Mouse (Mus musculus) MEL (cell line): Measurements from ENCODE around the gene Gga3.

Experiments used
- BHLHE40 ChIP-seq: IDR thresholded peaks from 2 replicates; pipeline ENCODE4 v1.6.1; 2012; ENCODE audit warnings: low read depth, mild to moderate bottlenecking, inconsistent platforms, low read length, improper control_type of control experiment, borderline replicate concordance
- CTCF ChIP-seq, 3 experiments: IDR thresholded peaks in 2 of 3; conservative IDR thresholded peaks in 1 of 3; 2 replicates each; pipeline ENCODE4 v1.5.1; 2011 to 2012; ENCODE audit warnings: low read length in 3 of 3, low read depth in 2 of 3, mild to moderate bottlenecking in 2 of 3, improper control_type of control experiment in 1 of 3, inconsistent platforms in 1 of 3, mixed read lengths in 1 of 3, moderate library complexity in 1 of 3; ENCODE audit not compliant: control insufficient read depth in 1 of 3, insufficient read depth in 1 of 3, poor library complexity in 1 of 3, severe bottlenecking in 1 of 3
- EP300 ChIP-seq, 2 experiments: IDR thresholded peaks; 2 replicates each; pipeline ENCODE4 v1.6.1; 2011; ENCODE audit warnings: improper control_type of control experiment in 2 of 2, low read length in 2 of 2, low read depth in 1 of 2, mild to moderate bottlenecking in 1 of 2
- GATA1 ChIP-seq: IDR thresholded peaks from 2 replicates; pipeline ENCODE4 v1.6.1; 2011; ENCODE audit warnings: low read depth, low read length, improper control_type of control experiment
- MAX ChIP-seq: IDR thresholded peaks from 2 replicates; pipeline ENCODE4 v1.6.1; 2011; ENCODE audit warnings: low read length, improper control_type of control experiment
- MAZ ChIP-seq: IDR thresholded peaks from 2 replicates; pipeline ENCODE4 v1.6.1; 2012; ENCODE audit warnings: low read depth, mild to moderate bottlenecking, inconsistent platforms, low read length, improper control_type of control experiment
- MEF2A ChIP-seq: IDR thresholded peaks from 2 replicates; pipeline ENCODE4 v1.6.1; 2014; ENCODE audit warnings: low read depth, mild to moderate bottlenecking, inconsistent platforms, low read length, improper control_type of control experiment; ENCODE audit not compliant: poor library complexity, insufficient replicate concordance, severe bottlenecking; ENCODE audit errors: extremely low read depth
- NRF1 ChIP-seq: IDR thresholded peaks from 2 replicates; pipeline ENCODE4 v1.6.1; 2014; ENCODE audit warnings: low read depth, mild to moderate bottlenecking, inconsistent platforms, low read length, improper control_type of control experiment, moderate library complexity; ENCODE audit not compliant: poor library complexity, insufficient read depth, severe bottlenecking
- SIN3A ChIP-seq: IDR thresholded peaks from 2 replicates; pipeline ENCODE4 v1.6.1; 2012; ENCODE audit warnings: low read length, improper control_type of control experiment, inconsistent platforms
- SMC3 ChIP-seq: IDR thresholded peaks from 2 replicates; pipeline ENCODE4 v1.6.1; 2011; ENCODE audit warnings: low read depth, low read length, improper control_type of control experiment
- TAL1 ChIP-seq: IDR thresholded peaks from 2 replicates; pipeline ENCODE4 v1.6.1; 2012; ENCODE audit warnings: mild to moderate bottlenecking, inconsistent platforms, low read length, moderate library complexity, mixed read lengths
- USF1 ChIP-seq: IDR thresholded peaks from 2 replicates; pipeline ENCODE4 v1.6.1; 2014; ENCODE audit warnings: low read depth, mild to moderate bottlenecking, inconsistent platforms, low read length, improper control_type of control experiment, moderate library complexity
- ZC3H11A ChIP-seq: IDR thresholded peaks from 2 replicates; pipeline ENCODE4 v1.6.1; 2012; ENCODE audit warnings: low read depth, mild to moderate bottlenecking, inconsistent platforms, low read length, improper control_type of control experiment
- ZKSCAN1 ChIP-seq: IDR thresholded peaks from 2 replicates; pipeline ENCODE4 v1.6.1; 2012; ENCODE audit warnings: low read depth, mild to moderate bottlenecking, inconsistent platforms, low read length, improper control_type of control experiment, moderate library complexity

DNA sequence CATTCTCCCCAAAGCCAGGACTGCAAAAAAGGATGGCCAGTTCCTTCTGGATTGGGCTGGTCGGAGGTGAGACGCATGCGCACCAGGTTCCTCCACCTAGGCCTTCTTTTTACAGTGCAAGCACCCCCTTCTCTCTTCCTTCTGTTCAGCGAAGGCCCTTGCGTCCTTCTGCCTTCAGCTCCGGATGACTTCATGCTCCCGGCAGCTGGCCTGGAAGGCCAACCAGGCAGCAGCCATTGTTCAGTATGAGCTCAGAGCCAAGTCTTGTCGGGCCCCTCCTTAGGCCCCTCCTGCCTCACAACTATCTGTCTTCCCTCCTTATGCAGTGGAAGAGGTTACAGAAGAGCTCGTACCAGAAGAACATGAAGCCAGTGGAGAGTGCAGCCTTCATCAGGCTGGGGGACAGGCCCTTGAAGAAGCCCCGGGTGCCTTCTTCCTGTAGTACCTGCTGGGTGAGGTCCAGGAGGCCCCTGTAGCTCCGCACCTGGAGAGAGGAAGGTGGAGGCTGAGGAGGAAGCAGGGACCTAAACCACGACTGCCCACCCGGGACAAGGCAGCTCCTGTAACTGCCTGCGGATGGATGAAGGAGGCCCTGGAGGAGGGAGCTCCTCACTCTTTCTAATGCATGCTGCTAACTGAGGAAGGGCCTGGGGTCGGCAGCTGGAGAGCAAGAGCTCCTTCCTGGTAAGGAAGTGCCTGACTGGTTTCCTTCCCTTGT, 11.4 kb upstream of the Gga3 start:
- no peak for TF ChIP-seq USF1
- TF ChIP-seq CTCF (IDR thresholded peaks at IDR 0.05 in 2 of 3, conservative IDR thresholded peaks at IDR 0.05 in 1 of 3; ENCODE audit: control insufficient read depth in 1 of 3, insufficient read depth in 1 of 3, low read depth in 2 of 3, low read length in 3 of 3, poor library complexity in 1 of 3, severe bottlenecking in 1 of 3): no peak
- TF ChIP-seq GATA1: no peak
- TF ChIP-seq ZC3H11A: no peak
- no peak for TF ChIP-seq BHLHE40
- no peak for TF ChIP-seq NRF1
- no peak for TF ChIP-seq SIN3A
- no peak for TF ChIP-seq ZKSCAN1
- no peak for TF ChIP-seq MAZ
- TF ChIP-seq EP300 (IDR thresholded peaks at IDR 0.05; ENCODE audit: low read depth in 1 of 2, low read length in 2 of 2): no peak
- no peak for TF ChIP-seq SMC3
- no peak for TF ChIP-seq MEF2A
- TF ChIP-seq MAX: no peak
- TF ChIP-seq TAL1: no peak
